Mouse (Mus musculus) CD4-positive helper T cell, adult 2 months (primary cell): ENCODE data around the gene Eml6.
A peak's percentile ranks its signal among the peaks of the same experiment; 100 is the strongest.
"Not testable (repeated sequence)": the region's sequence is repeated elsewhere in the genome, so short reads cannot be mapped to it uniquely, and the experiment has no call there.

Experiments
- DNase-seq: peaks from one replicate; pipeline ENCODE4 v3.0.0-alpha.2; 2012; ENCODE audit warnings: low read depth, missing footprints, low spot score

Eml6 gene

GRCm38 (mm10) chr11:30025835-30026472 lies at the start of gene Eml6:
Gene Eml6 (minus strand): TSS chr11:30026033.
- peak; percentile 64 for DNase-seq

GRCm38 (mm10) chr11:30057299-30057698 lies 31.5 kb upstream of the Eml6 start:
- peak; percentile 6 for DNase-seq

DNA sequence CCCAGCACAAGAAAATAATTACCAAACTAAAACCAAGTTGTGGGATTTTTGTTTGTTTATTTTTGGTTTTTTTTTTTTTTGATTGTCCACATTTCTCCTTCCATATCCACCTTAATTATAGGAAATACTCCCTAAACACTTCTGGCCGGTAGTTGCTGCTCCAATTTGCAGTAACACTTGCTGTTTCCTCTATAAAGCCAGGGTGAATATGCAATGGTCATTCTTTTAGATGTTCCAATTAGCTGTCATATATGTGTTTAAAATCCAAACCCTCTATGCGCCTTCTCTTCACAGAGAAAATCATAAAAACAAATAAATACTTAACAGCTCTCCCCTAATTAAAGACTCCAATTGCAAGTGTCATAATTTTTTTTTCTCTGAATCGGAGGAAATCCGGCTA lies 689 bp downstream of the Eml6 start:
- no peak for DNase-seq

DNA sequence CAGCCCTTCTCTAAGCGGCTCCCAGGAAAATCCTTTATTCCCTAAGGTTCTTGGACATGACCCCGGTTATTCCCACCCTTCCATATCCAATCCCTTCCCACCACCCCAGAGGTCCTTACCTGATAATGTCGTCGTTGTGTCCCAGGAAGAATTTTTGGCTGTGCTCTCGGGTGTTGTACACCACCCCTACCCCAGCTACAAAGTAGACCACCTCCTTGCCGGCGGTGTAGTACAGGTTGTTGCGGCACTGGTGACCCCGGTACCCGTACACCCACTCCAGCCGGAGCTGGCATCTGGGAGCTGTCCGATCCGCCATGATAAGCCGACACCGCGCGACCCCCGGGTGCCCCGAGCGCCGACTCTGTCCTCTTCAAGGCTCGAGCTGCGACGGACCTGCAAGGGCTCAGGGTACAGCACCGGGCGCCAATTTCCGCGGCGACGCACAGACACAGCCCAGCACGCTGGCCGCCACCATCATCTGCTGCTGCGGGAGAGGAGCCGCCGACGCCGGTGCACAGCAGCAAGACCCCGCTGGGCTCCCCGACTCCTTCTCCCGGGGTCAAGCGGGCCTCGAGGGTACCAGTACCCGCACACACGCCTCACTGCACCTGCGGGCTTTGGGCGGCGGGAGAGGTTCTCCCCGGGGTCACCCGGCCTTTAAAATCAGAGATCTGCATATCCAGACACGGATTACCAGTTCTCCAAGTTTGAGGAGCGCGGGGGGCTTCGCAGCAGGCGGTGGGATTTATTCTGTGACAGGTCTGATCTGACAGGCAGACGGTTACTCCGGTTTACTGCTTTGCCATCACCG lies 1.4 kb downstream of the Eml6 start:
- DNase-seq: no peak

DNA sequence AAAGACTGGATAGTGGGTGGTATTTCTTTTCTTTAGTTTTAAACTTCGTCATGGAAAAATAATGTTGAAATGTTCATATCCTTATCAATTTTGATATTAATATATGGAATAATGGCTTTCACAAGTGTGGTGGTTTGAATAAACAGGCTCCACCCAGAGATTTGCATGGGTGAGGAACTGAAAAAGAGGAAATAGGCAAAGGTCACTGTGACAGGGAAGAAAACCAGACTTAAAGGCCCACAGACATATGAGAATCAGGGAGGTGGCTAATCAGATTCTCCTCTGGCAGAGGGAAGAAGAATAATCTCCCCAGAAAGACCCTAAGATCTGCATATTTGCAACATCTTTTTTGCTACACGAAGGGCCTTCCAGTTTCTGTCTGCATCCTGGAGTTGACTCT lies 39.6 kb downstream of the Eml6 start:
- no peak for DNase-seq

DNA sequence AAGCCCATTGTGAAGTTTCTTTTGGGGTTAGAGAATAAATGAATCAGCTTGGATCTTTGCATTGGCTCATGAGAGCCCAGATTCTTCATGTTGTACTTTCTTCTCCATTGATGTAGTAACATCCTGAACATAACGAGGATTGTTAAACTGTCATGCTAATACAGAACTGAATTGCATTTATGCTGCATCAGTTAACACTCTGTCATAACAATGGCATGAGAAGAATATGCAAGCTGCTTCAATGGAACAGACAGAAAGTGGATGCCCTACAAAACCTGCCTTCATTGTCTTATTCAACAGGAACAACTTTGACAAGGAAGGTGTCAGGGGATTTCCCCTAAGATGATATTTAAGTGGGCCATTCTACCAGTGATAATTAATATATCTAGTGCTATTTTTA lies 57.0 kb downstream of the Eml6 start:
- no peak for DNase-seq

DNA sequence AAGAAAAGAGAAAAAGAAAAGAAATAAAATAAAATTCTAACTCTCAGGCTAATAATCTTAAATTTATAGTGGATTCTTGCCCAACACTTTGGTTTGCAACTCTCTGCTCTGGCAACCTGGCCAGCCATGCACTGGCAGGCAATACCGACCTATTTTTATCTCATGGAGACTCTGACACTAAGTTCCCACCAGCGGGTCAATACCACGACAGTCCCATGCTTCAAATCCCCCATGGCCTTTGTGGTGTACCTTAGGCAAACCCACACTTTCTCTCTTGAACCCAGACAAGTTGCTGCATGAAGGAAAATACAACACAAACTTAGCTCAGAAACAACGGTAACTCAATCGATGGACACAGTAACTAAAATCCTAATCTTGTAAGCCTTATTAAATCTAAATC lies 66.5 kb downstream of the Eml6 start:
- no peak for DNase-seq

- DNase-seq: no peak
These were observed 81.2 kb downstream of the Eml6 start for GRCm38 (mm10) chr11:29944661-29945060.

- DNase-seq: no peak
These were observed 101.5 kb downstream of the Eml6 start for GRCm38 (mm10) chr11:29924332-29924731.

- DNase-seq: no peak
These were observed 102.0 kb downstream of the Eml6 start for GRCm38 (mm10) chr11:29923851-29924250.

GRCm38 (mm10) chr11:29913180-29913579 lies 112.7 kb downstream of the Eml6 start:
- no peak for DNase-seq

GRCm38 (mm10) chr11:29909330-29909729 lies 116.5 kb downstream of the Eml6 start:
- DNase-seq: no peak

- peak; percentile 34 for DNase-seq
These were observed 140.7 kb downstream of the Eml6 start for GRCm38 (mm10) chr11:29885160-29885559.

- DNase-seq: no peak
These were observed 141.5 kb downstream of the Eml6 start for GRCm38 (mm10) chr11:29884355-29884754.

DNA sequence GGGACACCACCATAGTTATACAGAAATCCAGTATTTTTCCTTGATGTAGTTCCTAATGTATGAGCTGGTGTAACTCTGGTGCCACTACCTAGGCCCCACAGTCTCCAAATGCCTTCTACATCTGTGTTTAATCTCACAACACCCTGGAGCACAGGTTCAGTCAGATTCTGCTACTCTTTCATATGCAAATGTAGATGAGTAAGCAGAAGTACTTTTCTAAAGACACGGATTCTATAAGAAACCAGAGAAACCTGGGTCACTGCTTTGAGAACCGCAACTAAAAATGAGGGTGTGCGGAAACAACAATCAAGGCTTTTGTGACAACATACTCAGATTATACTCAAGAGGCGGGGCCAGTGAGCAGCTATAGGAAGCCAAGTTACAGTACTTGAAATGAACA lies 142.8 kb downstream of the Eml6 start:
- no peak for DNase-seq

DNA sequence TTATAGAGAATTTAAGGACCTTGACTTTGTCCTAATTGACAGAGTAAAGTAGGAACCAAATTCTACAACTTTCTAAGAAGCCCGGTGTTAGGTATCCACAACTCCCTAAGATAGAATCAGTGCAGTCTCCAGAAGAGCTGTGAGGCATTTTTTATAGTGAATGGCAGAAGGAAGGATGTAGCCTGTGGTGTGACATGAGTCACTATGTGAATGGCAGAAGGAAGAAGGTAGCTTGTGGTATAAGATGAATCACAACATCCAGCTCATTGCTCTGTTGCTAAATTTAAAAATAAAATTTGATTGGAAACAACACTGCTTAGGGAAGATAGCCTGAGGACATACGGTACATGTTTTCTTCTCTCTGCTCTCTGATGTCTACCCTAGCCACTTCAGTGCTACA lies 146.2 kb downstream of the Eml6 start:
- DNase-seq: no peak

- no peak for DNase-seq
These were observed 147.9 kb downstream of the Eml6 start for GRCm38 (mm10) chr11:29877981-29878380.

DNA sequence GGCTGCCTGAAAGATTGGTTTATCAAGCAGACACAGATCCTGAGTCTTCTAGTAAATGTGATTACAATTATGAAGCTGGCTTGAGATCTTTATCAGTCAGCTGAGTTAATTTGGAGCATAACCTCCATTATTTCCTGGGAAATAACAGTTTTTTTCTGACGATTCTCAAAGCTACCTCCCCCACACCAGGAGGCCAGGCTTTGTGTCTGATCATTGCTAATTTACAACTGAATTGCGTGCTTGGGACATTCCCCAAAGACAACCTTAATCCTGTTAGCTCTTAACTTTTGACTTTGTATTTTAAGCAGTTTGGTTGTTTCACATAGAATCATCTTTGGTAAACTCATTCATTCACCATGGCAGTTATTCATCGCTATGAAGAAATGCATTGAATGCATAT lies 148.6 kb downstream of the Eml6 start:
- no peak for DNase-seq

DNA sequence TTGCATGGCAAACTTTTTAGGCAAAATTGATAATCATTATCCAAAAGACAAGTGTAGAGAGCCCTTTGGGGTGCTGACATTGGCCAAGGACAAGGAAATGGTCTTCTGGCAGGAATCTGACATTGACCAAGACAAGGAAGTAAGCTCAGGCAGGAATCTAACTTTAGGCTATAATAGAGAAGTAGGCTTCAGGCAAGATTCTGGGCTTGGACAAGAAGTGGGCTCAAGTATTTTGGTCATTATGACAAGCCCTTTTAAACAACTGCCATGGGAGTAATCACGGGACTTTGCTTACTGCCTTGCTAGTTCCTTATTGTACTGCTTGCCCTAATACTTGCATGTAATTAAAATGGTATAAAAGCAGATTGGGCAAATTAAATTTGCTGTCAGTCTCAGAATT lies 151.1 kb downstream of the Eml6 start:
- not testable (repeated sequence) for DNase-seq

DNA sequence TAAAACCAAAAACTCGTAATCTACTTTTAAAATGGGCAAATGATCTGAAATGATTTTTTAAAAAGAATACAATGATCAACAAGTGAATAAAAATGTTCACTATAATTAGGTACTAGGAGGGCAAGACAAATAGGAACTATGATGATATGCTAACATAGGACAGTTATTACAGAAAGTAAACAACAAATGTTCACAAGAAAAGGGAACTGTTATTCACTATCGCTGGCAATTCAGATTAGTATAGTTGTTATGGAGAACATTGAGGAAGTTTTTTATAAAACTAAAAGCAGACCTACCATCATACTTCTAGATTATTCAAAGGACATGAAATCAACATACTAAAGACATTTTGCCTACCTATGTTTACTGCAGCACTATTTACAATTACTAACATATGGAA lies 155.7 kb downstream of the Eml6 start:
- DNase-seq: no peak

GRCm38 (mm10) chr11:29864269-29864668 lies 161.6 kb downstream of the Eml6 start:
- DNase-seq: no peak

GRCm38 (mm10) chr11:29861750-29862397 lies 164.0 kb downstream of the Eml6 start:
- DNase-seq: peak; percentile 6

GRCm38 (mm10) chr11:29861040-29861439 lies 164.8 kb downstream of the Eml6 start:
- DNase-seq: no peak
